In genomic region chr7:83643581-83643980, GRCm38 (mm10) we compare ENCODE assay signal across 15 mouse cellular contexts. TPM values are rescaled to one million over a fixed set of nuclear protein-coding genes. Genes with fewer than 3 reads are reported as not detected.
"Had no signal": no experiment of that assay in that cellular context is flagged by ENCODE, and none has a peak within 500 bp of the region (broad histone marks: within the 10 kb centered on the region; RNA-seq: fewer than 3 reads in every experiment).

No protein-coding gene starts in this region.

- H3K4me1 ChIP-seq: liver, embryonic 13.5 days had no signal

- DNase-seq: kidney, adult 2 months; kidney, postnatal 10 days; kidney, postnatal 36 days; layer of hippocampus, postnatal 36 days; liver, embryonic 13.5 days; lung, adult 2 months; lung, postnatal 14 days; lung, postnatal 4 days; midbrain, embryonic 14.5 days; right cerebral cortex, postnatal 14 days; right cerebral cortex, postnatal 4 days; thymus, adult 18-20 months had no signal

- H3K27ac ChIP-seq: left cerebral cortex, adult 2 months; liver, embryonic 13.5 days had no signal

- H3K9me3 ChIP-seq: liver, embryonic 13.5 days had no signal

- H3K4me3 ChIP-seq: left cerebral cortex, adult 2 months; liver, embryonic 13.5 days had no signal

- H3K27me3 ChIP-seq: liver, embryonic 13.5 days had no signal

- H3K4me2 ChIP-seq: liver, embryonic 13.5 days; midbrain, embryonic 11.5 days had no signal

- H3K9ac ChIP-seq: liver, embryonic 13.5 days had no signal

RNA-seq across cellular contexts. Expression of gene Tmc3, which starts 58.9 kb away (rescaled TPM):
- polyA plus RNA-seq: lung, embryonic 16.5 days had no signal
